Mouse (Mus musculus): Measurements from ENCODE around the gene Tmem109.

Tmem109 gene

GRCm38 (mm10) chr19:10895016-10895528, 13.3 kb upstream of the Tmem109 start, which contains the start of gene Prpf19:
Prpf19 (plus strand) TSS chr19:10895231.
- peak; percentile 98 to 99 for DNase-seq (ENCODE audit: inconsistent age in 2 of 2, low spot score in 1 of 2)

GRCm38 (mm10) chr19:10892201-10892600, 10.4 kb upstream of the Tmem109 start:
- DNase-seq (ENCODE audit: inconsistent age in 2 of 2, low spot score in 1 of 2): no peak

- no peak for DNase-seq (ENCODE audit: inconsistent age in 2 of 2, low spot score in 1 of 2)
Measured at GRCm38 (mm10) chr19:10880975-10881425, 801 bp downstream of the Tmem109 start.

- peak; percentile 45 to 75 for DNase-seq (ENCODE audit: inconsistent age in 2 of 2, low spot score in 1 of 2)
Measured at GRCm38 (mm10) chr19:10880085-10880974, 1.5 kb downstream of the Tmem109 start.

- DNase-seq (ENCODE audit: inconsistent age in 2 of 2, low spot score in 1 of 2): peak in 1 of 2 experiments; percentile 65
Measured at GRCm38 (mm10) chr19:10878201-10878837, 3.5 kb downstream of the Tmem109 start.

GRCm38 (mm10) chr19:10871328-10871961, 10.4 kb downstream of the Tmem109 start:
- peak in 1 of 2 experiments; percentile 43 for DNase-seq (ENCODE audit: inconsistent age in 2 of 2, low spot score in 1 of 2)

GRCm38 (mm10) chr19:10870676-10871075, 11.1 kb downstream of the Tmem109 start:
- DNase-seq (ENCODE audit: inconsistent age in 2 of 2, low spot score in 1 of 2): peak; percentile 75 to 84

GRCm38 (mm10) chr19:10869886-10870527, 11.8 kb downstream of the Tmem109 start, which contains the start of gene Tmem132a:
Tmem132a (minus strand) TSS chr19:10869940.
- no peak for DNase-seq (ENCODE audit: inconsistent age in 2 of 2, low spot score in 1 of 2)

GRCm38 (mm10) chr19:10869241-10869885, 12.4 kb downstream of the Tmem109 start:
- peak; percentile 85 to 93 for DNase-seq (ENCODE audit: inconsistent age in 2 of 2, low spot score in 1 of 2)

- DNase-seq (ENCODE audit: inconsistent age in 2 of 2, low spot score in 1 of 2): peak in 1 of 2 experiments; percentile 45
Measured at GRCm38 (mm10) chr19:10868623-10869141, 13.1 kb downstream of the Tmem109 start.

GRCm38 (mm10) chr19:10867946-10868622, 13.7 kb downstream of the Tmem109 start:
- DNase-seq (ENCODE audit: inconsistent age in 2 of 2, low spot score in 1 of 2): no peak

GRCm38 (mm10) chr19:10866351-10866750, 15.4 kb downstream of the Tmem109 start:
- DNase-seq (ENCODE audit: inconsistent age in 2 of 2, low spot score in 1 of 2): no peak

- no peak for DNase-seq (ENCODE audit: inconsistent age in 2 of 2, low spot score in 1 of 2)
Measured at GRCm38 (mm10) chr19:10860072-10860497, 21.7 kb downstream of the Tmem109 start.

- DNase-seq (ENCODE audit: inconsistent age in 2 of 2, low spot score in 1 of 2): no peak
Measured at GRCm38 (mm10) chr19:10856520-10856919, 25.3 kb downstream of the Tmem109 start.

- no peak for DNase-seq (ENCODE audit: inconsistent age in 2 of 2, low spot score in 1 of 2)
Measured at GRCm38 (mm10) chr19:10855422-10855821, 26.4 kb downstream of the Tmem109 start.

GRCm38 (mm10) chr19:10847311-10848087, 34.3 kb downstream of the Tmem109 start:
- DNase-seq (ENCODE audit: inconsistent age in 2 of 2, low spot score in 1 of 2): peak; percentile 76 to 90

GRCm38 (mm10) chr19:10846150-10846549, 35.7 kb downstream of the Tmem109 start:
- DNase-seq (ENCODE audit: inconsistent age in 2 of 2, low spot score in 1 of 2): no peak

GRCm38 (mm10) chr19:10845454-10845853, 36.3 kb downstream of the Tmem109 start:
- DNase-seq (ENCODE audit: inconsistent age in 2 of 2, low spot score in 1 of 2): no peak
